Mouse (Mus musculus): ENCODE measurements around the gene Grm8. TPM values are rescaled to one million over a fixed set of nuclear protein-coding genes. Genes with fewer than 3 reads are reported as not detected.

Gene Grm8
- polyA plus RNA-seq, 1 experiment from 2014 or later, result 12.1 TPM

- Histone ChIP-seq H3K4me3 (replicated peaks; ENCODE audit: low read depth, low read length) (peak overlapping the region; percentile 56; the same call in 1 of the 2 replicates), H3K4me1 (ENCODE audit: control insufficient read depth, insufficient read depth, low read length) (peaks cover 24% of the 10 kb centered on the region), H3K4me2 (ENCODE audit: low read length) (peak overlapping the region; percentile 99), H3K9me3 (ENCODE audit: control insufficient read depth, low read length) (no peaks in the 10 kb centered on the region), H3K9ac (replicated peaks; ENCODE audit: low read length) (no peak overlapping the region; the same call in 1 of the 2 replicates), H3K27ac (replicated peaks; ENCODE audit: low read depth, low read length) (no peak overlapping the region), H3K36me3 (ENCODE audit: control insufficient read depth, insufficient read depth, low read length) (no peaks in the 10 kb centered on the region), H3K27me3 (ENCODE audit: control insufficient read depth, insufficient read depth, low read length) (peaks cover 9% of the 10 kb centered on the region; the same call in 1 of the 2 replicates)
- ATAC-seq (ENCODE audit: low FRiP score, low TSS enrichment), result no peak
- DNase-seq, result peak; percentile 52
- WGBS, result 6% methylated on average over 4 of the region's 4 CpGs
Measured at GRCm38 (mm10) chr6:28132056-28132455, 2.9 kb downstream of the Grm8 start.

GRCm38 (mm10) chr6:28128871-28129270 lies 6.1 kb downstream of the Grm8 start:
- over 99% methylated on average over 4 of the region's 4 CpGs for WGBS
- no peak for ATAC-seq (ENCODE audit: low FRiP score, low TSS enrichment)

DNA sequence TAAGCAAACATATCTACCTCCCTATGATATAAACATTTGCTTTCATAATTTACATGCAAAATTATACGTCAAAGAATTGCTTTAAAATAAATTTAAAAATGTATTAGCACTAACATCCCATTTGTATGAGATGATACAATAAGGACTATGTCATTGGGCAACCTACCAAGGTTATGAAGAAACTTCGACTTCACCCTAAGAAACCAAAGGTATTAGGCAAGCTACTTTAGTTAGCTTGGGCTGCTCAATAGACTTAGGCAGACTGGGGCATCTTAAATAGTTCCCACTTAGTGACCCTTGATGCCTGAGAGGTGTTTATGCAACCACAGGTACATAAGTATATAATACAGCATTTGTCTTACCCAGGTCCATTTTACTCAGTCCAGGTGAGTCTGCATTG lies 19.5 kb downstream of the Grm8 start:
- H3K36me3 ChIP-seq (ENCODE audit: control insufficient read depth, insufficient read depth, low read length), result no peaks in the 10 kb centered on the region
- no peak overlapping the region for H3K9ac ChIP-seq (replicated peaks; ENCODE audit: low read length)
- DNase-seq (no peak), ATAC-seq (ENCODE audit: low FRiP score, low TSS enrichment) (no peak)
- H3K27ac ChIP-seq (replicated peaks; ENCODE audit: low read depth, low read length), result no peak overlapping the region
- no peaks in the 10 kb centered on the region for H3K9me3 ChIP-seq (ENCODE audit: control insufficient read depth, low read length)
- no peak overlapping the region for H3K4me3 ChIP-seq (replicated peaks; ENCODE audit: low read depth, low read length)
- H3K4me2 ChIP-seq (ENCODE audit: low read length), result no peak overlapping the region
- no peaks in the 10 kb centered on the region for H3K27me3 ChIP-seq (ENCODE audit: control insufficient read depth, insufficient read depth, low read length)
- no peaks in the 10 kb centered on the region for H3K4me1 ChIP-seq (ENCODE audit: control insufficient read depth, insufficient read depth, low read length)
- WGBS, result 90% methylated on average over 2 of the region's 2 CpGs

More at GRCm38 (mm10) chr6:28128871-28129270, 6.1 kb downstream of the Grm8 start:
- Histone ChIP-seq H3K27me3 (ENCODE audit: control insufficient read depth, insufficient read depth, low read length) (peaks cover 9% of the 10 kb centered on the region; the same call in 1 of the 2 replicates), H3K9ac (replicated peaks; ENCODE audit: low read length) (no peak overlapping the region), H3K27ac (replicated peaks; ENCODE audit: low read depth, low read length) (no peak overlapping the region), H3K4me2 (ENCODE audit: low read length) (no peak overlapping the region), H3K9me3 (ENCODE audit: control insufficient read depth, low read length) (no peaks in the 10 kb centered on the region), H3K4me1 (ENCODE audit: control insufficient read depth, insufficient read depth, low read length) (peaks cover 19% of the 10 kb centered on the region), H3K4me3 (replicated peaks; ENCODE audit: low read depth, low read length) (no peak overlapping the region), H3K36me3 (ENCODE audit: control insufficient read depth, insufficient read depth, low read length) (no peaks in the 10 kb centered on the region)
- DNase-seq, result no peak

- no peaks in the 10 kb centered on the region for H3K36me3 ChIP-seq (ENCODE audit: control insufficient read depth, insufficient read depth, low read length)
- no peaks in the 10 kb centered on the region for H3K4me1 ChIP-seq (ENCODE audit: control insufficient read depth, insufficient read depth, low read length)
- no peak overlapping the region for H3K4me2 ChIP-seq (ENCODE audit: low read length)
- WGBS, result 83% methylated on average over 1 of the region's 1 CpGs
- H3K27me3 ChIP-seq (ENCODE audit: control insufficient read depth, insufficient read depth, low read length), result no peaks in the 10 kb centered on the region
- H3K4me3 ChIP-seq (replicated peaks; ENCODE audit: low read depth, low read length), result no peak overlapping the region
- no peak overlapping the region for H3K9ac ChIP-seq (replicated peaks; ENCODE audit: low read length)
- DNase-seq, result no peak
- no peak for ATAC-seq (ENCODE audit: low FRiP score, low TSS enrichment)
- no peaks in the 10 kb centered on the region for H3K9me3 ChIP-seq (ENCODE audit: control insufficient read depth, low read length)
- no peak overlapping the region for H3K27ac ChIP-seq (replicated peaks; ENCODE audit: low read depth, low read length)
Measured at GRCm38 (mm10) chr6:28114916-28115315, 20.1 kb downstream of the Grm8 start.

GRCm38 (mm10) chr6:28111551-28111950 lies 23.4 kb downstream of the Grm8 start:
- Histone ChIP-seq H3K27me3 (ENCODE audit: control insufficient read depth, insufficient read depth, low read length) (no peaks in the 10 kb centered on the region), H3K4me1 (ENCODE audit: control insufficient read depth, insufficient read depth, low read length) (no peaks in the 10 kb centered on the region), H3K36me3 (ENCODE audit: control insufficient read depth, insufficient read depth, low read length) (no peaks in the 10 kb centered on the region), H3K4me2 (ENCODE audit: low read length) (no peak overlapping the region), H3K27ac (replicated peaks; ENCODE audit: low read depth, low read length) (no peak overlapping the region), H3K4me3 (replicated peaks; ENCODE audit: low read depth, low read length) (no peak overlapping the region), H3K9ac (replicated peaks; ENCODE audit: low read length) (no peak overlapping the region), H3K9me3 (ENCODE audit: control insufficient read depth, low read length) (no peaks in the 10 kb centered on the region)
- DNase-seq (no peak), ATAC-seq (ENCODE audit: low FRiP score, low TSS enrichment) (no peak)
- WGBS, result 90% methylated on average over 8 of the region's 8 CpGs

DNA sequence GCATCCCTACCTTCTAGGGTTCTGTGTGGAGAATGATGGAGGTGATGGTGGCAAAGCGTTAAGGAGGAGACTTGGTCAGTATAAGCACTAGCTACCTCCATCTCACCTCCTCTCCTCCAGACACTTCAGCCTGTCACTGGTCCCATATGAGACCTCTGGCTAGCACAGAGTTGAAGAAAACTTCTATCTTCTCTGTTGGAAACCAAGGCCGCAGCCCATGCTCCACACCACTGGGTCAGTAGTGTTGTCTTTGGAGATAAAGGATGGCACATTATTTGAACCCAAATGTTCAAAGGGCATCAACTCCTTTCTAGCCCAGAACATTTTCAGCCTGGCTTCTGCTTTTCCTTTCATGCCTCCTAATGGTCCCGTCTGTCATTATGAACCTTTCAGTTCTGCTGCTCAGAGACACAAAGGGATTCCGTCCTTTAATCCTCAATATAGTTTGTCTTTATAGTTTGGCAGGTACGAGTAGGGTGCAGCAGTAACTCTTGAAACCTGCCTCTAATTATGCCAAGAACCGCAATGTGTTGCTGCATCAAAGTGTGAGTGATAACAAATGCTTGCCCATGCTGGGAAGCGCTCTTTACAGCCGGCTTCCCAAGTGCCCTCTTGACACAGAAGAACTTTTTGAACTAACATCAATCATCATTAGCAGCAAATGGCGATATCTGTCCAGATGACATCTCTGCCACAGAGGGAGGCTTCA lies 32.2 kb downstream of the Grm8 start:
- H3K27ac ChIP-seq (replicated peaks; ENCODE audit: low read depth, low read length), result no peak overlapping the region
- DNase-seq, result peak; percentile 5
- 58% methylated on average over 9 of the region's 9 CpGs for WGBS
- no peak for ATAC-seq (ENCODE audit: low FRiP score, low TSS enrichment)
- H3K27me3 ChIP-seq (ENCODE audit: control insufficient read depth, insufficient read depth, low read length), result no peaks in the 10 kb centered on the region
- H3K4me2 ChIP-seq (ENCODE audit: low read length), result no peak overlapping the region
- no peaks in the 10 kb centered on the region for H3K9me3 ChIP-seq (ENCODE audit: control insufficient read depth, low read length)
- no peaks in the 10 kb centered on the region for H3K36me3 ChIP-seq (ENCODE audit: control insufficient read depth, insufficient read depth, low read length)
- no peak overlapping the region for H3K4me3 ChIP-seq (replicated peaks; ENCODE audit: low read depth, low read length)
- H3K4me1 ChIP-seq (ENCODE audit: control insufficient read depth, insufficient read depth, low read length), result no peaks in the 10 kb centered on the region
- H3K9ac ChIP-seq (replicated peaks; ENCODE audit: low read length), result no peak overlapping the region

GRCm38 (mm10) chr6:28100001-28100400 lies 35.0 kb downstream of the Grm8 start:
- DNase-seq (no peak), ATAC-seq (ENCODE audit: low FRiP score, low TSS enrichment) (no peak)
- H3K36me3 ChIP-seq (ENCODE audit: control insufficient read depth, insufficient read depth, low read length), result no peaks in the 10 kb centered on the region
- no peak overlapping the region for H3K27ac ChIP-seq (replicated peaks; ENCODE audit: low read depth, low read length)
- no peak overlapping the region for H3K4me2 ChIP-seq (ENCODE audit: low read length)
- no peaks in the 10 kb centered on the region for H3K9me3 ChIP-seq (ENCODE audit: control insufficient read depth, low read length)
- H3K4me1 ChIP-seq (ENCODE audit: control insufficient read depth, insufficient read depth, low read length), result no peaks in the 10 kb centered on the region
- H3K9ac ChIP-seq (replicated peaks; ENCODE audit: low read length), result no peak overlapping the region
- 94% methylated on average over 3 of the region's 3 CpGs for WGBS
- no peaks in the 10 kb centered on the region for H3K27me3 ChIP-seq (ENCODE audit: control insufficient read depth, insufficient read depth, low read length)
- no peak overlapping the region for H3K4me3 ChIP-seq (replicated peaks; ENCODE audit: low read depth, low read length)

- Histone ChIP-seq H3K4me3 (replicated peaks; ENCODE audit: low read depth, low read length) (no peak overlapping the region), H3K9ac (replicated peaks; ENCODE audit: low read length) (no peak overlapping the region), H3K4me1 (ENCODE audit: control insufficient read depth, insufficient read depth, low read length) (no peaks in the 10 kb centered on the region), H3K9me3 (ENCODE audit: control insufficient read depth, low read length) (no peaks in the 10 kb centered on the region), H3K36me3 (ENCODE audit: control insufficient read depth, insufficient read depth, low read length) (no peaks in the 10 kb centered on the region), H3K4me2 (ENCODE audit: low read length) (no peak overlapping the region), H3K27me3 (ENCODE audit: control insufficient read depth, insufficient read depth, low read length) (no peaks in the 10 kb centered on the region), H3K27ac (replicated peaks; ENCODE audit: low read depth, low read length) (no peak overlapping the region)
- 76% methylated on average over 6 of the region's 6 CpGs for WGBS
- DNase-seq (no peak), ATAC-seq (ENCODE audit: low FRiP score, low TSS enrichment) (no peak)
Measured at GRCm38 (mm10) chr6:28092511-28092910, 42.5 kb downstream of the Grm8 start.

DNA sequence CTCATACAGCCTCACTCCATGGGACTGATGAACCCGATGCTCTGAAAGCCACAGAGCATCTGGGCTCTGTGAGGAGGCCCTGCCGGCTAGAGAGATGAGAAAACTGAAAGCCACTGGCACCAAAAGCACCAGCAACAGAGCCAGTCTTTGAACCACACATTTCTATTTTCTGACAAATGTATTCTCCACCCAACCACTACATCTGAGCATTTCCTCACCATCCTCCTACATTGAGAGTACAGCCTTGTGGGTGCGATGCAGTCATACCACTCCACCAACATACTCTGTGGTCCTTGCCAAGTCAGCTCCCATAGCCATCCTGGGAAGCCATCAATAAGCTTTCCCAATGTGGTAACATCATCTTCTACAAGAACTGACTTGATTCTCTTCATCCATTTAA lies 43.1 kb downstream of the Grm8 start:
- no peak for DNase-seq
- Histone ChIP-seq H3K9ac (replicated peaks; ENCODE audit: low read length) (no peak overlapping the region), H3K4me2 (ENCODE audit: low read length) (no peak overlapping the region), H3K27ac (replicated peaks; ENCODE audit: low read depth, low read length) (no peak overlapping the region), H3K4me3 (replicated peaks; ENCODE audit: low read depth, low read length) (no peak overlapping the region), H3K36me3 (ENCODE audit: control insufficient read depth, insufficient read depth, low read length) (no peaks in the 10 kb centered on the region), H3K9me3 (ENCODE audit: control insufficient read depth, low read length) (no peaks in the 10 kb centered on the region), H3K27me3 (ENCODE audit: control insufficient read depth, insufficient read depth, low read length) (no peaks in the 10 kb centered on the region), H3K4me1 (ENCODE audit: control insufficient read depth, insufficient read depth, low read length) (no peaks in the 10 kb centered on the region)
- ATAC-seq (ENCODE audit: low FRiP score, low TSS enrichment), result no peak
- WGBS, result 90% methylated on average over 3 of the region's 3 CpGs
